Mouse (Mus musculus) kidney, postnatal 0 days (tissue): Measurements from ENCODE around the gene Ncor2. TPM values are rescaled to one million over a fixed set of nuclear protein-coding genes. Genes with fewer than 3 reads are reported as not detected.
A peak's percentile ranks its signal among the peaks of the same experiment; 100 is the strongest.

Experiments used
- ATAC-seq: fragments of 200-750 bp; cut with Nextera tagmentation; replicated peaks from 2 replicates; pipeline ENCODE4 v1.8.0; 2017; ENCODE audit warnings: low read depth, moderate number of reproducible peaks, moderate TSS enrichment, moderate library complexity; ENCODE audit not compliant: low FRiP score
- DNase-seq: peaks from one replicate; pipeline ENCODE4 v3.0.0-alpha.2; 2016; ENCODE audit warnings: low spot score
- H3K27ac ChIP-seq: fragments of 300-500 bp; sonication (generic); 2 replicates; pipeline ENCODE4 v1.5.1; 2014; ENCODE audit warnings: mild to moderate bottlenecking
- H3K27me3 ChIP-seq: fragments of 300-500 bp; sonication (generic); 2 replicates; pipeline ENCODE4 v1.6.1; 2014; ENCODE audit warnings: low read length, mixed read lengths; ENCODE audit not compliant: insufficient read depth
- H3K36me3 ChIP-seq: fragments of 300-500 bp; sonication (generic); 2 replicates; pipeline ENCODE4 v1.6.1; 2014; ENCODE audit warnings: low read length, mixed read lengths; ENCODE audit not compliant: insufficient read depth
- H3K4me1 ChIP-seq: fragments of 300-500 bp; sonication (generic); replicated peaks from 2 replicates; pipeline ENCODE4 v1.6.1; 2014; ENCODE audit warnings: antibody characterized with exemption, low read length, mixed read lengths; ENCODE audit not compliant: insufficient read depth
- H3K4me2 ChIP-seq: fragments of 300-500 bp; sonication (generic); 2 replicates; pipeline ENCODE4 v1.6.1; 2014; ENCODE audit warnings: mild to moderate bottlenecking, low read length, moderate library complexity, mixed read lengths
- H3K4me3 ChIP-seq: fragments of 300-500 bp; sonication (generic); replicated peaks from 2 replicates; pipeline ENCODE4 v1.5.1; 2014; ENCODE audit warnings: low read depth, low read length
- H3K9ac ChIP-seq: fragments of 300-500 bp; sonication (generic); 2 replicates; pipeline ENCODE4 v1.6.1; 2014; ENCODE audit warnings: low read depth, low read length
- H3K9me3 ChIP-seq: fragments of 300-500 bp; sonication (generic); replicated peaks from 2 replicates; pipeline ENCODE4 v1.6.1; 2016; ENCODE audit warnings: low read length, inconsistent platforms, mixed read lengths
- CTCF ChIP-seq: IDR thresholded peaks from 2 replicates; pipeline ENCODE4 v1.5.1; 2016; ENCODE audit warnings: antibody characterized with exemption, low read depth, mild to moderate bottlenecking, moderate library complexity
- WGBS: fragments of 180-500 bp; shearing (Covaris S2); extraction: QIAGEN DNeasy Blood & Tissue Kit; methylation state at CpG from one replicate; pipeline ENCODE4 v1.1.7; 2014; 5-methylcytosine and 5-hydroxymethylcytosine counted together
- polyA plus RNA-seq: library from polyadenylated mRNA; unstranded; fragments of >200 nt; fragmentation: Nextera tagmentation; extraction: Ambion mirVana; gene quantifications from 2 replicates; pipeline ENCODE4 v1.2.1, GENCODE M21; 2015

Gene Ncor2
- polyA plus RNA-seq, 1 experiment from 2014 or later: 14.6 TPM

DNA sequence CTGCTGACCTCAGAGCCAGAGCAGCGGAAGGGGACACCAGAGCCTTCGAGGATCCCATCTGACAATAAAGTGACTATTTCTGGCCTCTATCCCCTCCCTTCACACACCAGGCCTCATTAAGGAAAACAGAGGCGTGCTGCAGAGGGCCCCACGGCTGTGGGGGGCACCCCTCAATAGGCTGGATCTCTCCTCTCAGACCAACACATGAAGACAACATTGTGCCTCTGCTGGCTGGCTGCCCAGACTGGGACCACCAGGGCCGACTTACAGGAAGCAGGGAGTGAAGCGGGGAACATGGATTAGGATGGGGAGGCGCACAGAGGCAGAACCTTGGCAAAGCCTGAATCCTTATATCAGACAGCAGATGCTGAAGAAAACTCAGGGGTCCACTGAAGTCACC, 76.1 kb downstream of the Ncor2 start:
- Histone ChIP-seq H3K9me3 (no peaks in the 10 kb centered on the region), H3K9ac (no peak overlapping the region), H3K27ac (no peak overlapping the region; the same call in 1 of the 2 replicates), H3K36me3 (peaks cover 43% of the 10 kb centered on the region), H3K4me1 (peaks cover 14% of the 10 kb centered on the region; the same call in 1 of the 2 replicates), H3K4me3 (no peak overlapping the region), H3K4me2 (no peak overlapping the region), H3K27me3 (no peaks in the 10 kb centered on the region)
- DNase-seq (peak; percentile 34), ATAC-seq (no peak)
- TF ChIP-seq CTCF: no peak
- 47% methylated on average over 7 of the region's 7 CpGs for WGBS

DNA sequence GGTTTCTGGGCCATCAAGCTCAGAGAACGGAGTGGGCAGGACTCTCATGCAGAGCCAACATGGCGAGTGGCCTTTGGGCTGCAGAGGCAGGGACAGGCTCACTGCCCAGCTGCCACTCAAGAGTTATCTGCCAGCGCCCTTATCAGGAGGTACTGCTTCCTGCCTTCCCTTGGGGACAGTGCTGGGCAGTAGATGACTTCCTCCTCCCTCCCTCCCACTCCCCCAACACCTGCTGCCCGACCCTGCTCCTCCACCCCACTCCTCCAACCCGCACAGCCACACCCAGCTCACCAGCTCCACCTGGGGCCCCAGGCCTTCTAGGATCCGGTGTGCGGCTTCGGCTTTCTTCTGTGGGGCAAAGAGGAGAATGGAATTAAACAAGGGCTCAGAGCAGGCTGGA, 76.7 kb downstream of the Ncor2 start:
- H3K27me3 ChIP-seq: no peaks in the 10 kb centered on the region
- H3K4me3 ChIP-seq: no peak overlapping the region
- H3K4me2 ChIP-seq: no peak overlapping the region
- 62% methylated on average over 8 of the region's 8 CpGs for WGBS
- ATAC-seq (no peak), DNase-seq (no peak)
- H3K27ac ChIP-seq: no peak overlapping the region; the same call in 1 of the 2 replicates
- H3K9me3 ChIP-seq: no peaks in the 10 kb centered on the region
- peaks cover 48% of the 10 kb centered on the region for H3K36me3 ChIP-seq
- no peak for TF ChIP-seq CTCF
- H3K4me1 ChIP-seq: peaks cover 14% of the 10 kb centered on the region; the same call in 1 of the 2 replicates
- no peak overlapping the region for H3K9ac ChIP-seq

- TF ChIP-seq CTCF: no peak
- Histone ChIP-seq H3K9ac (no peak overlapping the region), H3K4me1 (peaks cover 14% of the 10 kb centered on the region; the same call in 1 of the 2 replicates)
These were observed 79.2 kb downstream of the Ncor2 start for GRCm38 (mm10) chr5:125099785-125100350.

GRCm38 (mm10) chr5:125098692-125099091, 80.3 kb downstream of the Ncor2 start:
- Histone ChIP-seq H3K27me3 (no peaks in the 10 kb centered on the region), H3K36me3 (peaks cover 47% of the 10 kb centered on the region)
- WGBS: 84% methylated on average over 9 of the region's 9 CpGs

More at GRCm38 (mm10) chr5:125099785-125100350, 79.2 kb downstream of the Ncor2 start:
- DNase-seq (no peak), ATAC-seq (no peak)
- 78% methylated on average over 5 of the region's 5 CpGs for WGBS
- Histone ChIP-seq H3K27ac (no peak overlapping the region), H3K36me3 (peaks cover 48% of the 10 kb centered on the region), H3K4me2 (no peak overlapping the region), H3K27me3 (no peaks in the 10 kb centered on the region), H3K4me3 (no peak overlapping the region), H3K9me3 (no peaks in the 10 kb centered on the region)

DNA sequence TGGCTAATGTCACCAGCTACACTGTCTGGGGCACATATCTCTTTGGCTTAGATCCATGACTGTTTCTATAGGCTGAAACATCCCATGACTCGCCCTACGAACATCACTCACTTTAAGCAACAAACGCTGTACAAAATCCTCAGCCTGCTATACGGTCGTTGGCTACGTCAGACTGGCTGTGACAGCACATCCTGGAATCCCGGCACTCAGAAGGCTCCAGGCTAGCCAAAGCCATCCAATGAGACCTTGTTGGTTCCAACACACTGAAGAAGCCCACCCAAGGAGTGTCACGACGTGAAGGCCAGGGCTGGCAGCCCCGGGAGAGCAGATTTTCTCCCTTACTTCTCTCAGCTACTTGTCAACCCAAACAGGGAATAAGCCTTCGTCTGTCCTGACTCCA, 82.7 kb downstream of the Ncor2 start:
- H3K4me1 ChIP-seq: no peaks in the 10 kb centered on the region
- no peaks in the 10 kb centered on the region for H3K9me3 ChIP-seq
- no peak overlapping the region for H3K4me2 ChIP-seq
- peaks cover 41% of the 10 kb centered on the region for H3K36me3 ChIP-seq
- WGBS: 60% methylated on average over 11 of the region's 11 CpGs
- ATAC-seq (no peak), DNase-seq (no peak)
- no peaks in the 10 kb centered on the region for H3K27me3 ChIP-seq
- no peak overlapping the region for H3K4me3 ChIP-seq
- no peak overlapping the region for H3K27ac ChIP-seq
- H3K9ac ChIP-seq: no peak overlapping the region
- TF ChIP-seq CTCF: no peak

More at GRCm38 (mm10) chr5:125098692-125099091, 80.3 kb downstream of the Ncor2 start:
- Histone ChIP-seq H3K4me3 (no peak overlapping the region), H3K9me3 (no peaks in the 10 kb centered on the region), H3K4me1 (peaks cover 12% of the 10 kb centered on the region; the same call in 1 of the 2 replicates), H3K9ac (no peak overlapping the region), H3K27ac (no peak overlapping the region), H3K4me2 (no peak overlapping the region)
- no peak for TF ChIP-seq CTCF
- no peak for DNase-seq
- ATAC-seq: no peak

DNA sequence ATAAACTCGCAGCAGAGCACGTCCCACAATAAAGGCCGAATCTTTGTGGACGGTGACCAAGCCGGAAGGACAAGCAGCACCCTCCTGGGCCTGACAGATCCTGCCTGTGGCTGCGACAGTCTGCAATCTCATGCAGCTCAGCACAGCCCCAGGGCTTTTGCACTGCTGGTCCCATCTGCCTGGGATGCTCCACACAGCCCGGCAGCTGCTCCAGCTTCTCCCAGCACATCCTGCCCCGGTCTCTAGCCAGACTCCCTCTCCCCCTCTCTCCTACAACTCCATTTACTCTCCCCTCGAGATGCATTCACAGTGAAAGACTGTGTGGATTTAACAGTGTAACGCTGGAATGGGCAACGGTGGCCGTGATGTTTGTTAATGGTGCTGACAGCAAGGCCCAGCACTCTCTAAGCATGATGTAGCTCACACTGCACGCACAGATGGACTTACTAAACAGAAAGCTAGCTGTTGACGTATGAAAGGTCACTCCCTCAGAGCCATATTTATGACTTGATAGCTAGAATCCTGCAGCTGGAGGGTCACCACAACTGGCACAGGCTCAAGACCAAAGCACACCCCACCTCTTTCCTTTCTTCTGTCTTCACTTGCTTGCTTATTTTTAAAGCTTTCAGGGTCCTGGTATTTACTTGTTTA, 83.4 kb downstream of the Ncor2 start:
- DNase-seq: peak; percentile 77
- Histone ChIP-seq H3K9ac (no peak overlapping the region), H3K4me3 (no peak overlapping the region), H3K27ac (no peak overlapping the region), H3K4me2 (no peak overlapping the region), H3K4me1 (no peaks in the 10 kb centered on the region), H3K27me3 (no peaks in the 10 kb centered on the region), H3K9me3 (no peaks in the 10 kb centered on the region), H3K36me3 (peaks cover 41% of the 10 kb centered on the region)
- TF ChIP-seq CTCF: no peak
- WGBS: 56% methylated on average over 14 of the region's 14 CpGs
- no peak for ATAC-seq
